Mouse (Mus musculus) liver, postnatal 0 days (tissue): Measurements from ENCODE around the gene Lyrm7.

Experiments
- CTCF ChIP-seq: sonication (generic); IDR thresholded peaks from 2 replicates; pipeline ENCODE4 v1.5.1; 2016; ENCODE audit warnings: antibody characterized with exemption, low read depth
- EP300 ChIP-seq: IDR thresholded peaks from 2 replicates; pipeline ENCODE4 v1.6.1; 2016; ENCODE audit warnings: antibody characterized with exemption, low read depth, mild to moderate bottlenecking

- no peak for TF ChIP-seq CTCF
- TF ChIP-seq EP300, result no peak
These were observed 24.7 kb upstream of the Lyrm7 start for GRCm38 (mm10) chr11:54885406-54885805.
